ENCODE assay signal across 8 mouse cellular contexts in genomic region chr2:22621828-22622731, GRCm38 (mm10). TPM values are rescaled to one million over a fixed set of nuclear protein-coding genes. Genes with fewer than 3 reads are reported as not detected.
DNase-seq lines count a peak whose midpoint lies in the region; ATAC-seq and TF ChIP-seq lines count a peak whose summit lies in the region.

Gene Gad2 (plus strand): TSS chr2:22622205.

- H3K9ac ChIP-seq in kidney, embryonic 14.5 days (ENCODE audit: low read depth, low read length): no peak within 1 kb of the TSS
- no peak within 1 kb of the TSS for H3K9ac ChIP-seq in liver, embryonic 12.5 days

- H3K36me3 ChIP-seq in megakaryocyte, embryonic 14.5 days (replicated peaks; ENCODE audit: low read length): no peaks in the 10 kb centered on the region
- H3K36me3 ChIP-seq in kidney, embryonic 14.5 days (ENCODE audit: control insufficient read depth, insufficient read depth, low read length): no peaks in the 10 kb centered on the region
- H3K36me3 ChIP-seq in liver, embryonic 12.5 days: no peaks in the 10 kb centered on the region

- H3K27me3 ChIP-seq in megakaryocyte, embryonic 14.5 days (replicated peaks): peaks cover 86% of the 10 kb centered on the region
- H3K27me3 ChIP-seq in kidney, embryonic 14.5 days (ENCODE audit: control insufficient read depth, insufficient read depth, low read length): peaks cover 92% of the 10 kb centered on the region
- H3K27me3 ChIP-seq in liver, embryonic 12.5 days (replicated peaks): peaks cover 99% of the 10 kb centered on the region

- TF ChIP-seq CTCF in brain, embryonic 14.5 days (IDR thresholded peaks at IDR 0.05; ENCODE audit: borderline replicate concordance, extremely low read depth, insufficient read depth, insufficient read length): no peak
- TF ChIP-seq CTCF in lung, adult 2 months (IDR thresholded peaks at IDR 0.05; ENCODE audit: insufficient read depth, low read length): no peak

- TF ChIP-seq POLR2A in brain, embryonic 14.5 days (IDR thresholded peaks at IDR 0.05; ENCODE audit: borderline replicate concordance, extremely low read depth, insufficient read depth, insufficient read length, poor library complexity, severe bottlenecking): no peak
- no peak for TF ChIP-seq POLR2A in lung, adult 2 months (IDR thresholded peaks at IDR 0.05; ENCODE audit: borderline replicate concordance, extremely low read depth, low read depth, low read length)

- H3K4me2 ChIP-seq in kidney, embryonic 14.5 days (replicated peaks; ENCODE audit: low read depth, low read length): peak within 1 kb of the TSS; percentile 55
- peak within 1 kb of the TSS; percentile 57 for H3K4me2 ChIP-seq in liver, embryonic 12.5 days

- H3K9me3 ChIP-seq in megakaryocyte, embryonic 14.5 days: peaks cover 15% of the 10 kb centered on the region; the same call in 1 of the 2 replicates
- H3K9me3 ChIP-seq in kidney, embryonic 14.5 days (ENCODE audit: control insufficient read depth, low read length): no peaks in the 10 kb centered on the region
- no peaks in the 10 kb centered on the region for H3K9me3 ChIP-seq in liver, embryonic 12.5 days (replicated peaks)

- H3K4me1 ChIP-seq in megakaryocyte, embryonic 14.5 days: peaks cover 29% of the 10 kb centered on the region
- peaks cover 14% of the 10 kb centered on the region; the same call in 1 of the 2 replicates for H3K4me1 ChIP-seq in kidney, embryonic 14.5 days (ENCODE audit: control insufficient read depth, insufficient read depth, low read length)
- peaks cover 7% of the 10 kb centered on the region for H3K4me1 ChIP-seq in liver, embryonic 12.5 days
- no peaks in the 10 kb centered on the region; the same call in 1 of the 2 replicates for H3K4me1 ChIP-seq in lung, adult 2 months (ENCODE audit: control insufficient read depth, insufficient read depth, low read length)

- WGBS in kidney, embryonic 14.5 days: under 1% methylated on average over 55 of the region's 55 CpGs
- WGBS in liver, embryonic 12.5 days (ENCODE audit: insufficient replicate concordance): under 1% methylated on average over 55 of the region's 55 CpGs
- under 1% methylated on average over 55 of the region's 55 CpGs for WGBS in lung, adult 2 months

- DNase-seq in brain, embryonic 14.5 days (ENCODE audit: low read depth): peak; percentile 83
- peak; percentile 58 for DNase-seq in forelimb bud, embryonic 11.5 days (ENCODE audit: low read depth, low spot score)
- DNase-seq in right cerebral cortex, postnatal 4 days: peak; percentile 42
- no peak for DNase-seq in lung, adult 2 months

- H3K27ac ChIP-seq in kidney, embryonic 14.5 days (ENCODE audit: low read depth, low read length): no peak within 1 kb of the TSS
- H3K27ac ChIP-seq in liver, embryonic 12.5 days: no peak within 1 kb of the TSS

- no peak for ATAC-seq in megakaryocyte, adult 5-6 weeks (ENCODE audit: poor library complexity, severe bottlenecking)
- ATAC-seq in kidney, embryonic 14.5 days (ENCODE audit: low FRiP score, low TSS enrichment): peak; percentile 90
- peak; percentile 58 for ATAC-seq in liver, embryonic 12.5 days

- H3K4me3 ChIP-seq in megakaryocyte, embryonic 14.5 days (replicated peaks): peak within 1 kb of the TSS; percentile 89
- peak within 1 kb of the TSS; percentile 35 for H3K4me3 ChIP-seq in kidney, embryonic 14.5 days (ENCODE audit: low read length)
- peak within 1 kb of the TSS; percentile 31 for H3K4me3 ChIP-seq in liver, embryonic 12.5 days
- no peak within 1 kb of the TSS for H3K4me3 ChIP-seq in lung, adult 2 months (replicated peaks; ENCODE audit: extremely low read depth, low read depth, low read length)

RNA-seq across cellular contexts. Expression of gene Gad2, which starts in this region (rescaled TPM):
- not detected in 2 replicates for polyA plus RNA-seq in megakaryocyte, embryonic 14.5 days (2012; ENCODE audit: insufficient read depth, low replicate concordance)
- total RNA-seq in megakaryocyte, adult 5-6 weeks (2015): not detected in 2 replicates
- not detected in 2 replicates for total RNA-seq in megakaryocyte, adult 5-6 weeks (2017)
- 40.0 and 49.5 TPM in 2 replicates for polyA plus RNA-seq in brain, embryonic 14.5 days (2012; rRNA removed)
- polyA plus RNA-seq in kidney, embryonic 14.5 days (2014; fragmentation: Nextera tagmentation; extraction: Ambion mirVana): not detected in 2 replicates
- not detected in 2 replicates for polyA plus RNA-seq in liver, embryonic 12.5 days (2016; fragmentation: Nextera tagmentation; extraction: Ambion mirVana)
- polyA plus RNA-seq in lung, adult 2 months (2012; rRNA removed): not detected in 2 replicates

Comparison
In these comparisons a context has a peak if more than half of its experiments do, and no peak if none do; other contexts are left out.
1. RNA of gene Gad2 (polyA plus RNA-seq): 40.0 to 49.5 TPM in brain, embryonic 14.5 days; not detected in liver, embryonic 12.5 days, not detected in megakaryocyte, embryonic 14.5 days, not detected in kidney, embryonic 14.5 days and not detected in lung, adult 2 months; every median in the first group is over 10 times any median in the second.
2. Peak in ATAC-seq, H3K4me3 ChIP-seq and H3K4me2 ChIP-seq in kidney, embryonic 14.5 days; RNA of the gene not detected or under 1 TPM.
3. Peak in ATAC-seq, H3K4me3 ChIP-seq and H3K4me2 ChIP-seq in liver, embryonic 12.5 days; RNA of the gene not detected or under 1 TPM.